Mouse (Mus musculus): ENCODE measurements around the gene Pcca. TPM values are rescaled to one million over a fixed set of nuclear protein-coding genes. Genes with fewer than 3 reads are reported as not detected.

Gene Pcca
- polyA plus RNA-seq, 1 experiment, result 7.2 TPM

- H3K27me3 ChIP-seq (ENCODE audit: control insufficient read depth, insufficient read depth, low read length), result peaks cover 19% of the 10 kb centered on the region
- H3K27ac ChIP-seq (ENCODE audit: control insufficient read depth, insufficient read depth, low read length), result no peak overlapping the region
- TF ChIP-seq CTCF (IDR thresholded peaks at IDR 0.05; ENCODE audit: borderline replicate concordance, control insufficient read depth, extremely low read depth, insufficient read depth, low read length, poor library complexity) (no peak), POLR2A (IDR thresholded peaks at IDR 0.05; ENCODE audit: control insufficient read depth, extremely low read depth, insufficient read depth, low read length, poor library complexity) (no peak)
- no peak for DNase-seq
- 2% methylated on average over 5 of the region's 5 CpGs for WGBS
- no peaks in the 10 kb centered on the region for H3K36me3 ChIP-seq (ENCODE audit: control insufficient read depth, insufficient read depth, low read length)
- 0 out of 2 replicates have a peak, but pooled peaks cover 4% of the 10 kb centered on the region for H3K4me1 ChIP-seq (replicated peaks; ENCODE audit: control insufficient read depth, insufficient read depth, low read length)
- H3K4me3 ChIP-seq (ENCODE audit: control insufficient read depth, insufficient read depth, low read length), result no peak overlapping the region
These were observed 45.1 kb upstream of the Pcca start for GRCm38 (mm10) chr14:122489041-122489440.

GRCm38 (mm10) chr14:122489686-122490414 lies 44.3 kb upstream of the Pcca start:
- Histone ChIP-seq H3K27me3 (ENCODE audit: control insufficient read depth, insufficient read depth, low read length) (peaks cover 14% of the 10 kb centered on the region), H3K27ac (ENCODE audit: control insufficient read depth, insufficient read depth, low read length) (no peak overlapping the region), H3K4me1 (replicated peaks; ENCODE audit: control insufficient read depth, insufficient read depth, low read length) (0 out of 2 replicates have a peak, but pooled peaks cover 4% of the 10 kb centered on the region), H3K4me3 (ENCODE audit: control insufficient read depth, insufficient read depth, low read length) (no peak overlapping the region), H3K36me3 (ENCODE audit: control insufficient read depth, insufficient read depth, low read length) (no peaks in the 10 kb centered on the region)
- WGBS, result 14% methylated on average over 12 of the region's 12 CpGs
- TF ChIP-seq POLR2A (IDR thresholded peaks at IDR 0.05; ENCODE audit: control insufficient read depth, extremely low read depth, insufficient read depth, low read length, poor library complexity) (no peak), CTCF (IDR thresholded peaks at IDR 0.05; ENCODE audit: borderline replicate concordance, control insufficient read depth, extremely low read depth, insufficient read depth, low read length, poor library complexity) (no peak)
- DNase-seq, result no peak

DNA sequence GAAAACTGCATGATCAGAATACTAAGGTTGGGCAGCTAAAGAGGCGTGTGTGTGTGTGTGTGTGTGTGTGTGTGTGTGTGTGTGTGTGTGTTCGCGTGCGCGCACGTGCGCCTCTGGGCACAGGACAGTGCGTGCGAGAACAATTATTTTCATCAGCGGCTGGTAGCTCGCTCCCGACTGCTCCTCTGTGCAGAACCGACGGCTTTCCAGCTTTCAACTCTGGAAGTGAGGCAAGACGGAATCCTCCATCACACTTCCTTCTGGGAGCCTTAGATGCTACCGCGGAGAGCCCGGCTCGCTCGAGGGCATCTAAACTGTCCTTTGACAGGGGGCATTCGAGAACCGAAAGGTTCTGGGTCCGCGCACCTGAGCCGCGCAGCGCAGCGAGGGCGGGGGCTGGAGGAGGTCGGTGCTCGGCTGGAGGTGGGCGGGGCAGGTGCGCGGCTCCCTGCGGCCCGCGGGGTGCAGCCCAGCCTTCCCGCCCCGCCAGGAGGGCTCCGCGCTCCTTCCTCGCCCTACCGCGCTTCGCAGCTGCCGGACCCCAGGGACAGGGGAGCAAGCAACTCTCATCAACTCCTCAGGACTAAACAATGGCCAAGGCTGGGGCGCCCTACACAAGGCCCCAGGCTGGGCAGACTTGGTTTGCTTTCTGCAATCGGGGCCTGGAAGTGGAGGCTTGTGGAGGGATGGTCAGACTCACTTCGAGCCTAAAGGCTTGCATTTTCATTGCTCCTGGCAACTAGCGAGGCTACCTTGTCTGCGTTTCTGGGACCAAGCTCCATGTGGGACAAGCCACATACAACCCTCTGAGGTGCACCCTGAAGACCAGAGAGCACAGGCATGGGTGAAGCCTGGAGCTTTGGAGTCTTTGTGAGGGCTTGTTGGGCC lies 43.4 kb upstream of the Pcca start, which contains the start of gene Gm10837:
TSS of gene Gm10837 (plus strand) at position 146 of the 888 bp plus-strand sequence.
- Histone ChIP-seq H3K4me1 (replicated peaks; ENCODE audit: control insufficient read depth, insufficient read depth, low read length) (0 out of 2 replicates have a peak, but pooled peaks cover 4% of the 10 kb centered on the region), H3K4me3 (ENCODE audit: control insufficient read depth, insufficient read depth, low read length) (no peak within 1 kb of the TSS), H3K27me3 (ENCODE audit: control insufficient read depth, insufficient read depth, low read length) (peaks cover 7% of the 10 kb centered on the region; the same call in 1 of the 2 replicates), H3K36me3 (ENCODE audit: control insufficient read depth, insufficient read depth, low read length) (no peaks in the 10 kb centered on the region), H3K27ac (ENCODE audit: control insufficient read depth, insufficient read depth, low read length) (no peak within 1 kb of the TSS)
- WGBS, result 5% methylated on average over 51 of the region's 51 CpGs
- no peak for TF ChIP-seq POLR2A (IDR thresholded peaks at IDR 0.05; ENCODE audit: control insufficient read depth, extremely low read depth, insufficient read depth, low read length, poor library complexity)
- TF ChIP-seq CTCF (IDR thresholded peaks at IDR 0.05; ENCODE audit: borderline replicate concordance, control insufficient read depth, extremely low read depth, insufficient read depth, low read length, poor library complexity), result no peak
- DNase-seq, result no peak

DNA sequence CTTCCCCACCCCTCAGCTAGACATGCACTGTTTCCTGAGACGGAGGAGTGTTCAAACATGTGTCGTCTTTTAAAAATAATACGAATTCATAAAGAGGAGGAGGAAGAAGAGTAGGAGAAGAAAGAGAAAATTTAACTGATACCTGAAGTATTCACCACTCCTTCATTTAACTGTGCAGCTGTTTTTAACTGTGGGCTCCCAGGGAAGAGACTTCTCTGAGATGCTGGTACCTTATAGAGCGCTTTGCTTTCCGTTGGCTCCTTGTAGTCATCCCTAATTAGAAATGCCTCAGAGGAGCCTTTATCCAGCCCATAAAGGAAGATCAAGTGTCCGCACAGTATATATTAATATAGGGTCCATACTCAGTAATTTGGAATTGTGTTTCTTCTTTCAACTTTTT lies 42.6 kb upstream of the Pcca start:
- no peak for DNase-seq
- Histone ChIP-seq H3K4me1 (replicated peaks; ENCODE audit: control insufficient read depth, insufficient read depth, low read length) (0 out of 2 replicates have a peak, but pooled peaks cover 4% of the 10 kb centered on the region), H3K27me3 (ENCODE audit: control insufficient read depth, insufficient read depth, low read length) (peaks cover 7% of the 10 kb centered on the region; the same call in 1 of the 2 replicates), H3K27ac (ENCODE audit: control insufficient read depth, insufficient read depth, low read length) (no peak overlapping the region), H3K4me3 (ENCODE audit: control insufficient read depth, insufficient read depth, low read length) (no peak overlapping the region), H3K36me3 (ENCODE audit: control insufficient read depth, insufficient read depth, low read length) (no peaks in the 10 kb centered on the region)
- WGBS, result 52% methylated on average over 6 of the region's 6 CpGs
- TF ChIP-seq POLR2A (IDR thresholded peaks at IDR 0.05; ENCODE audit: control insufficient read depth, extremely low read depth, insufficient read depth, low read length, poor library complexity) (no peak), CTCF (IDR thresholded peaks at IDR 0.05; ENCODE audit: borderline replicate concordance, control insufficient read depth, extremely low read depth, insufficient read depth, low read length, poor library complexity) (no peak)

- TF ChIP-seq POLR2A (IDR thresholded peaks at IDR 0.05; ENCODE audit: control insufficient read depth, extremely low read depth, insufficient read depth, low read length, poor library complexity) (no peak), CTCF (IDR thresholded peaks at IDR 0.05; ENCODE audit: borderline replicate concordance, control insufficient read depth, extremely low read depth, insufficient read depth, low read length, poor library complexity) (no peak)
- Histone ChIP-seq H3K27ac (ENCODE audit: control insufficient read depth, insufficient read depth, low read length) (no peak overlapping the region), H3K4me1 (replicated peaks; ENCODE audit: control insufficient read depth, insufficient read depth, low read length) (0 out of 2 replicates have a peak, but pooled peaks cover 4% of the 10 kb centered on the region), H3K4me3 (ENCODE audit: control insufficient read depth, insufficient read depth, low read length) (no peak overlapping the region), H3K36me3 (ENCODE audit: control insufficient read depth, insufficient read depth, low read length) (no peaks in the 10 kb centered on the region), H3K27me3 (ENCODE audit: control insufficient read depth, insufficient read depth, low read length) (peaks cover 7% of the 10 kb centered on the region; the same call in 1 of the 2 replicates)
- no peak for DNase-seq
- 68% methylated on average over 1 of the region's 1 CpGs for WGBS
These were observed 42.1 kb upstream of the Pcca start for GRCm38 (mm10) chr14:122492015-122492414.

GRCm38 (mm10) chr14:122509058-122509457 lies 25.1 kb upstream of the Pcca start:
- TF ChIP-seq POLR2A (IDR thresholded peaks at IDR 0.05; ENCODE audit: control insufficient read depth, extremely low read depth, insufficient read depth, low read length, poor library complexity) (no peak), CTCF (IDR thresholded peaks at IDR 0.05; ENCODE audit: borderline replicate concordance, control insufficient read depth, extremely low read depth, insufficient read depth, low read length, poor library complexity) (no peak)
- H3K4me3 ChIP-seq (ENCODE audit: control insufficient read depth, insufficient read depth, low read length), result no peak overlapping the region
- DNase-seq, result no peak
- H3K4me1 ChIP-seq (replicated peaks; ENCODE audit: control insufficient read depth, insufficient read depth, low read length), result no peaks in the 10 kb centered on the region
- no peaks in the 10 kb centered on the region for H3K36me3 ChIP-seq (ENCODE audit: control insufficient read depth, insufficient read depth, low read length)
- 13% methylated on average over 2 of the region's 2 CpGs for WGBS
- no peaks in the 10 kb centered on the region for H3K27me3 ChIP-seq (ENCODE audit: control insufficient read depth, insufficient read depth, low read length)
- H3K27ac ChIP-seq (ENCODE audit: control insufficient read depth, insufficient read depth, low read length), result no peak overlapping the region

All from thymus, adult 2 months (tissue).